Mouse (Mus musculus) lung, adult 2 months (tissue): ENCODE data around the gene Fbxo21. TPM values are rescaled to one million over a fixed set of nuclear protein-coding genes. Genes with fewer than 3 reads are reported as not detected.

ENCODE experiments used
- DNase-seq: peaks from one replicate; pipeline ENCODE4 v3.0.0; 2022
- H3K4me1 ChIP-seq: fragments of 200-500 bp; 2 replicates; pipeline ENCODE4 v1.6.1; 2011; ENCODE audit warnings: low read length; ENCODE audit not compliant: control insufficient read depth, insufficient read depth
- H3K4me3 ChIP-seq: fragments of 200-500 bp; replicated peaks from 2 replicates; pipeline ENCODE3; 2011; ENCODE audit warnings: low read depth, mild to moderate bottlenecking, control low read depth, low read length; ENCODE audit errors: extremely low read depth
- CTCF ChIP-seq: fragments of 200-500 bp; IDR thresholded peaks from 2 replicates; pipeline ENCODE4 v1.5.1; 2011; ENCODE audit warnings: mild to moderate bottlenecking, low read length, control low read depth; ENCODE audit not compliant: insufficient read depth
- POLR2A ChIP-seq: fragments of 200-500 bp; IDR thresholded peaks from 2 replicates; pipeline ENCODE4 v1.6.1; 2011; ENCODE audit warnings: low read depth, mild to moderate bottlenecking, control low read depth, low read length, borderline replicate concordance; ENCODE audit errors: extremely low read depth
- WGBS: fragments of 180-500 bp; shearing (Covaris S2); methylation state at CpG from one replicate; pipeline ENCODE4 v1.1.7; 2018; 5-methylcytosine and 5-hydroxymethylcytosine counted together
- polyA plus RNA-seq: library from polyadenylated mRNA; depleted of rRNA; stranded (reverse); fragments of >200 nt; gene quantifications from 2 replicates; pipeline ENCODE4 v1.2.3, GENCODE M21; 2012; rRNA removed

Gene Fbxo21
- 31.9 and 33.9 TPM in 2 replicates for polyA plus RNA-seq

- TF ChIP-seq CTCF: no peak
- peak; percentile 59; the same call in 1 of the 2 replicates for TF ChIP-seq POLR2A
- peak; percentile 97 for DNase-seq
- peaks cover 7% of the 10 kb centered on the region for H3K4me1 ChIP-seq
- H3K4me3 ChIP-seq: peak within 1 kb of the TSS; percentile 74
- 1% methylated on average over 88 of the region's 88 CpGs for WGBS
Measured at GRCm38 (mm10) chr5:117976657-117977500, at the start of gene Fbxo21. Gene Fbxo21, plus strand, starts transcription at chr5:117976730.

GRCm38 (mm10) chr5:117928553-117928952 lies 48.0 kb upstream of the Fbxo21 start:
- WGBS: 83% methylated on average over 2 of the region's 2 CpGs
- TF ChIP-seq CTCF: no peak
- TF ChIP-seq POLR2A: no peak

GRCm38 (mm10) chr5:117932222-117932621 lies 44.3 kb upstream of the Fbxo21 start:
- Histone ChIP-seq H3K4me3 (no peak overlapping the region), H3K4me1 (no peaks in the 10 kb centered on the region)
- DNase-seq: no peak
- TF ChIP-seq POLR2A (no peak), CTCF (no peak)
- WGBS: 80% methylated on average over 2 of the region's 2 CpGs

More at GRCm38 (mm10) chr5:117928553-117928952, 48.0 kb upstream of the Fbxo21 start:
- no peaks in the 10 kb centered on the region for H3K4me1 ChIP-seq
- no peak for DNase-seq
- H3K4me3 ChIP-seq: no peak overlapping the region

GRCm38 (mm10) chr5:117932862-117933261 lies 43.7 kb upstream of the Fbxo21 start:
- Histone ChIP-seq H3K4me1 (no peaks in the 10 kb centered on the region), H3K4me3 (no peak overlapping the region)
- WGBS: 2% methylated on average over 7 of the region's 9 CpGs
- DNase-seq: peak; percentile 65
- TF ChIP-seq CTCF (peak; percentile 72), POLR2A (no peak)

GRCm38 (mm10) chr5:117936346-117936745 lies 40.2 kb upstream of the Fbxo21 start:
- no peak overlapping the region for H3K4me3 ChIP-seq
- whole genome bisulfite sequencing: 57% methylated on average over 16 of the region's 16 CpGs
- DNase-seq: no peak
- TF ChIP-seq CTCF (no peak), POLR2A (no peak)
- no peaks in the 10 kb centered on the region for H3K4me1 ChIP-seq

GRCm38 (mm10) chr5:117937186-117937585 lies 39.3 kb upstream of the Fbxo21 start:
- 89% methylated on average over 3 of the region's 3 CpGs for WGBS
- no peak for DNase-seq
- no peak for TF ChIP-seq CTCF
- Histone ChIP-seq H3K4me3 (no peak overlapping the region), H3K4me1 (no peaks in the 10 kb centered on the region)

GRCm38 (mm10) chr5:117938182-117938581 lies 38.3 kb upstream of the Fbxo21 start:
- WGBS: 16% methylated on average over 14 of the region's 14 CpGs
- TF ChIP-seq CTCF (peak; percentile 84), POLR2A (no peak)
- DNase-seq: peak; percentile 63
- Histone ChIP-seq H3K4me1 (no peaks in the 10 kb centered on the region), H3K4me3 (peak overlapping the region; percentile 1)

- no peaks in the 10 kb centered on the region for H3K4me1 ChIP-seq
- WGBS: 63% methylated on average over 8 of the region's 8 CpGs
- TF ChIP-seq CTCF (no peak), POLR2A (no peak)
- no peak overlapping the region for H3K4me3 ChIP-seq
- no peak for DNase-seq
Measured at GRCm38 (mm10) chr5:117939402-117939801, 37.1 kb upstream of the Fbxo21 start.

GRCm38 (mm10) chr5:117941552-117941951 lies 35.0 kb upstream of the Fbxo21 start:
- TF ChIP-seq POLR2A: no peak
- H3K4me1 ChIP-seq: no peaks in the 10 kb centered on the region
- H3K4me3 ChIP-seq: no peak overlapping the region
- 77% methylated on average over 3 of the region's 3 CpGs for WGBS
- no peak for DNase-seq

GRCm38 (mm10) chr5:117946605-117947004 lies 29.9 kb upstream of the Fbxo21 start:
- TF ChIP-seq CTCF (peak; percentile 62), POLR2A (no peak)
- H3K4me1 ChIP-seq: no peaks in the 10 kb centered on the region
- peak; percentile 20 for DNase-seq
- 20% methylated on average over 4 of the region's 4 CpGs for WGBS
- H3K4me3 ChIP-seq: no peak overlapping the region
